ENCODE assay signal across 21 mouse cellular contexts in genomic region chr11:68075331-68075730, GRCm38 (mm10).
"Had no signal": no experiment of that assay in that cellular context is flagged by ENCODE, and none has a peak within 500 bp of the region (broad histone marks: within the 10 kb centered on the region; RNA-seq: fewer than 3 reads in every experiment).

No protein-coding gene starts in this region.

- H3K27ac ChIP-seq: gastrocnemius, adult 2 months; heart, embryonic 10.5 days; hindbrain, embryonic 13.5 days; hindbrain, embryonic 15.5 days; hindbrain, postnatal 0 days; kidney, postnatal 0 days; left cerebral cortex, adult 2 months; limb, embryonic 10.5 days; limb, embryonic 12.5 days had no signal

- DNase-seq: gastrocnemius, adult 2 months; gastrocnemius, postnatal 10 days; gastrocnemius, postnatal 25 days; heart, postnatal 36 days; kidney, adult 11 months; kidney, adult 8-10 months; kidney, postnatal 14 days; layer of hippocampus, adult 9-11 months; layer of hippocampus, postnatal 36 days; liver had no signal

- H3K36me3 ChIP-seq: heart, embryonic 10.5 days; heart, embryonic 12.5 days; hindbrain, embryonic 13.5 days; hindbrain, embryonic 15.5 days; kidney, embryonic 15.5 days; limb, embryonic 10.5 days; limb, embryonic 12.5 days had no signal

- H3K9me3 ChIP-seq: heart, embryonic 10.5 days; heart, embryonic 12.5 days; hindbrain, embryonic 13.5 days; hindbrain, embryonic 15.5 days; kidney, embryonic 15.5 days; limb, embryonic 10.5 days; limb, embryonic 12.5 days had no signal

- H3K4me1 ChIP-seq: heart, embryonic 10.5 days had no signal

- H3K4me3 ChIP-seq: gastrocnemius, adult 2 months; heart, embryonic 10.5 days; heart, embryonic 12.5 days; hindbrain, embryonic 13.5 days; hindbrain, embryonic 15.5 days; kidney, embryonic 15.5 days; left cerebral cortex, adult 2 months; limb, embryonic 10.5 days; limb, embryonic 12.5 days had no signal

- H3K4me2 ChIP-seq: heart, embryonic 12.5 days; hindbrain, embryonic 13.5 days; hindbrain, embryonic 15.5 days; kidney, embryonic 15.5 days; limb, embryonic 12.5 days had no signal

- H3K27me3 ChIP-seq: heart, embryonic 12.5 days; hindbrain, embryonic 15.5 days; kidney, embryonic 15.5 days had no signal

- H3K9ac ChIP-seq: heart, embryonic 12.5 days; hindbrain, embryonic 13.5 days; hindbrain, embryonic 15.5 days; kidney, embryonic 15.5 days; limb, embryonic 12.5 days had no signal

- ATAC-seq: forebrain, embryonic 16.5 days; hindbrain, postnatal 0 days had no signal
